Mouse (Mus musculus) embryonic facial prominence, embryonic 10.5 days (tissue): ENCODE results near the gene Tnf. TPM values are rescaled to one million over a fixed set of nuclear protein-coding genes. Genes with fewer than 3 reads are reported as not detected.
A peak's percentile ranks its signal among the peaks of the same experiment; 100 is the strongest.

Source experiments
- DNase-seq: peaks from one replicate; pipeline ENCODE4 v3.0.0-alpha.2; 2017; ENCODE audit warnings: low spot score
- H3K27ac ChIP-seq: fragments of 300-500 bp; sonication (generic); replicated peaks from 2 replicates; pipeline ENCODE4 v1.5.1; 2016; ENCODE audit warnings: mild to moderate bottlenecking
- H3K27me3 ChIP-seq: fragments of 300-500 bp; sonication (generic); replicated peaks from 2 replicates; pipeline ENCODE4 v1.6.1; 2016; ENCODE audit warnings: low read depth, mild to moderate bottlenecking; ENCODE audit not compliant: poor library complexity, severe bottlenecking
- H3K36me3 ChIP-seq: fragments of 300-500 bp; sonication (generic); replicated peaks from 2 replicates; pipeline ENCODE4 v1.6.1; 2016; ENCODE audit warnings: mild to moderate bottlenecking, moderate library complexity
- H3K4me1 ChIP-seq: fragments of 300-500 bp; sonication (generic); 2 replicates; pipeline ENCODE4 v1.6.1; 2016
- H3K4me3 ChIP-seq: fragments of 300-500 bp; sonication (generic); 2 replicates; pipeline ENCODE4 v1.5.1; 2016; ENCODE audit warnings: mild to moderate bottlenecking, moderate library complexity
- H3K9me3 ChIP-seq: fragments of 300-500 bp; sonication (generic); 2 replicates; pipeline ENCODE4 v1.6.1; 2016; ENCODE audit warnings: mild to moderate bottlenecking
- WGBS: fragments of 180-500 bp; shearing (Covaris S2); methylation state at CpG from one replicate; pipeline ENCODE4 v1.1.7; 2016; 5-methylcytosine and 5-hydroxymethylcytosine counted together
- polyA plus RNA-seq: library from polyadenylated mRNA; unstranded; fragments of >200 nt; fragmentation: Nextera tagmentation; extraction: Ambion mirVana; gene quantifications from 2 replicates; pipeline ENCODE4 v1.2.1, GENCODE M21; 2016

Tnf gene
- polyA plus RNA-seq, 1 experiment from 2014 or later: not detected

GRCm38 (mm10) chr17:35174201-35174977 lies 27.4 kb downstream of the Tnf start:
- Histone ChIP-seq H3K4me3 (no peak overlapping the region), H3K4me1 (no peaks in the 10 kb centered on the region), H3K36me3 (no peaks in the 10 kb centered on the region), H3K9me3 (no peaks in the 10 kb centered on the region), H3K27ac (no peak overlapping the region), H3K27me3 (no peaks in the 10 kb centered on the region)
- 67% methylated on average over 8 of the region's 8 CpGs for WGBS
- no peak for DNase-seq

- peaks cover 3% of the 10 kb centered on the region; the same call in 1 of the 2 replicates for H3K4me1 ChIP-seq
- no peaks in the 10 kb centered on the region for H3K27me3 ChIP-seq
- H3K27ac ChIP-seq: no peak overlapping the region; the same call in 1 of the 2 replicates
- 85% methylated on average over 3 of the region's 3 CpGs for WGBS
- no peak overlapping the region for H3K4me3 ChIP-seq
- DNase-seq: no peak
- H3K36me3 ChIP-seq: no peaks in the 10 kb centered on the region
- no peaks in the 10 kb centered on the region for H3K9me3 ChIP-seq
These were observed 28.5 kb downstream of the Tnf start for GRCm38 (mm10) chr17:35173329-35173728.

GRCm38 (mm10) chr17:35172445-35173234 lies 29.2 kb downstream of the Tnf start:
- WGBS: 77% methylated on average over 11 of the region's 11 CpGs
- Histone ChIP-seq H3K4me3 (0 out of 2 replicates have a peak overlapping the region, but pooled peaks have one; percentile 13), H3K36me3 (no peaks in the 10 kb centered on the region), H3K4me1 (peaks cover 3% of the 10 kb centered on the region; the same call in 1 of the 2 replicates), H3K27ac (no peak overlapping the region), H3K9me3 (no peaks in the 10 kb centered on the region), H3K27me3 (no peaks in the 10 kb centered on the region)
- DNase-seq: no peak

GRCm38 (mm10) chr17:35168541-35169207 lies 33.1 kb downstream of the Tnf start:
- peaks cover 12% of the 10 kb centered on the region for H3K4me1 ChIP-seq
- H3K27ac ChIP-seq: no peak overlapping the region
- WGBS: 23% methylated on average over 4 of the region's 4 CpGs
- no peaks in the 10 kb centered on the region for H3K36me3 ChIP-seq
- no peaks in the 10 kb centered on the region for H3K27me3 ChIP-seq
- no peak overlapping the region for H3K4me3 ChIP-seq
- DNase-seq: no peak
- H3K9me3 ChIP-seq: no peaks in the 10 kb centered on the region

GRCm38 (mm10) chr17:35167794-35168193 lies 34.0 kb downstream of the Tnf start:
- DNase-seq: no peak
- Histone ChIP-seq H3K9me3 (no peaks in the 10 kb centered on the region), H3K4me1 (peaks cover 20% of the 10 kb centered on the region), H3K4me3 (no peak overlapping the region), H3K27me3 (no peaks in the 10 kb centered on the region), H3K27ac (no peak overlapping the region), H3K36me3 (peaks cover 2% of the 10 kb centered on the region)
- WGBS: 87% methylated on average over 7 of the region's 7 CpGs

GRCm38 (mm10) chr17:35166352-35167035 lies 35.3 kb downstream of the Tnf start:
- peaks cover 15% of the 10 kb centered on the region for H3K36me3 ChIP-seq
- no peaks in the 10 kb centered on the region for H3K9me3 ChIP-seq
- peaks cover 33% of the 10 kb centered on the region for H3K4me1 ChIP-seq
- 74% methylated on average over 8 of the region's 8 CpGs for WGBS
- no peaks in the 10 kb centered on the region for H3K27me3 ChIP-seq
- peak overlapping the region; percentile 99 for H3K4me3 ChIP-seq
- H3K27ac ChIP-seq: peak overlapping the region; percentile 99
- DNase-seq: peak; percentile 54

- peaks cover 34% of the 10 kb centered on the region for H3K4me1 ChIP-seq
- 27% methylated on average over 12 of the region's 12 CpGs for WGBS
- no peak for DNase-seq
These were observed 36.2 kb downstream of the Tnf start for GRCm38 (mm10) chr17:35165451-35166155.

GRCm38 (mm10) chr17:35164568-35165450 lies 37.0 kb downstream of the Tnf start, which contains the start of gene Prrc2a:
Gene Prrc2a (minus strand): TSS chr17:35164897.
- DNase-seq: peak; percentile 97
- peaks cover 32% of the 10 kb centered on the region for H3K36me3 ChIP-seq
- WGBS: under 1% methylated on average over 88 of the region's 89 CpGs

More at GRCm38 (mm10) chr17:35165451-35166155, 36.2 kb downstream of the Tnf start:
- Histone ChIP-seq H3K4me3 (peak overlapping the region; percentile 99), H3K27ac (peak overlapping the region; percentile 99), H3K36me3 (peaks cover 24% of the 10 kb centered on the region), H3K9me3 (no peaks in the 10 kb centered on the region), H3K27me3 (no peaks in the 10 kb centered on the region)

GRCm38 (mm10) chr17:35164218-35164567 lies 37.6 kb downstream of the Tnf start:
- WGBS: under 1% methylated on average over 28 of the region's 28 CpGs
- H3K36me3 ChIP-seq: peaks cover 38% of the 10 kb centered on the region
- DNase-seq: no peak

More at GRCm38 (mm10) chr17:35164568-35165450, 37.0 kb downstream of the Tnf start, which contains the start of gene Prrc2a:
- Histone ChIP-seq H3K27me3 (no peaks in the 10 kb centered on the region), H3K4me3 (peak within 1 kb of the TSS; percentile 99), H3K27ac (peak within 1 kb of the TSS; percentile 99), H3K4me1 (peaks cover 34% of the 10 kb centered on the region), H3K9me3 (no peaks in the 10 kb centered on the region)

GRCm38 (mm10) chr17:35163326-35164081 lies 38.3 kb downstream of the Tnf start:
- no peak for DNase-seq
- no peaks in the 10 kb centered on the region for H3K9me3 ChIP-seq
- 23% methylated on average over 8 of the region's 8 CpGs for WGBS
- peak overlapping the region; percentile 99 for H3K4me3 ChIP-seq
- H3K4me1 ChIP-seq: peaks cover 31% of the 10 kb centered on the region
- H3K27me3 ChIP-seq: no peaks in the 10 kb centered on the region
- H3K27ac ChIP-seq: peak overlapping the region; percentile 99
- peaks cover 45% of the 10 kb centered on the region for H3K36me3 ChIP-seq

More at GRCm38 (mm10) chr17:35164218-35164567, 37.6 kb downstream of the Tnf start:
- H3K27ac ChIP-seq: peak overlapping the region; percentile 99
- no peaks in the 10 kb centered on the region for H3K9me3 ChIP-seq
- H3K4me1 ChIP-seq: peaks cover 34% of the 10 kb centered on the region
- no peaks in the 10 kb centered on the region for H3K27me3 ChIP-seq
- peak overlapping the region; percentile 99 for H3K4me3 ChIP-seq
